Mouse (Mus musculus) activated CD4-positive, CD25-positive, alpha-beta regulatory T cell, adult 4 months (primary cell): ENCODE results near the gene Abcb11. TPM values are rescaled to one million over a fixed set of nuclear protein-coding genes. Genes with fewer than 3 reads are reported as not detected.

Experiments used
- ATAC-seq: one replicate; pipeline ENCODE4 v1.8.0; 2017
- polyA plus RNA-seq, 2 experiments: library from polyadenylated mRNA; unstranded; fragments of 100-300 nt; shearing (Covaris generic); gene quantifications; one replicate each; pipeline ENCODE4 v1.2.1; 2017

The Abcb11 gene
- polyA plus RNA-seq, 2 experiments from 2014 or later, result 1.7 TPM; not detected in 1

- ATAC-seq, result no peak
Observed at GRCm38 (mm10) chr2:69248221-69248755, 94.1 kb downstream of the Abcb11 start.

GRCm38 (mm10) chr2:69247081-69247480, 95.3 kb downstream of the Abcb11 start:
- no peak for ATAC-seq

GRCm38 (mm10) chr2:69244924-69245323, 97.5 kb downstream of the Abcb11 start:
- no peak for ATAC-seq

- ATAC-seq, result no peak
Observed at GRCm38 (mm10) chr2:69239315-69239714, 103.1 kb downstream of the Abcb11 start.

- ATAC-seq, result no peak
Observed at GRCm38 (mm10) chr2:69234976-69235678, 107.3 kb downstream of the Abcb11 start.

GRCm38 (mm10) chr2:69232101-69232500, 110.3 kb downstream of the Abcb11 start:
- no peak for ATAC-seq

- no peak for ATAC-seq
Observed at GRCm38 (mm10) chr2:69230137-69230536, 112.3 kb downstream of the Abcb11 start.

GRCm38 (mm10) chr2:69228635-69229034, 113.8 kb downstream of the Abcb11 start:
- no peak for ATAC-seq

GRCm38 (mm10) chr2:69226876-69227275, 115.5 kb downstream of the Abcb11 start:
- no peak for ATAC-seq

GRCm38 (mm10) chr2:69224724-69225123, 117.7 kb downstream of the Abcb11 start:
- no peak for ATAC-seq

- ATAC-seq, result no peak
Observed at GRCm38 (mm10) chr2:69222815-69223214, 119.6 kb downstream of the Abcb11 start.

GRCm38 (mm10) chr2:69221868-69222416, 120.5 kb downstream of the Abcb11 start:
- ATAC-seq, result no peak

- no peak for ATAC-seq
Observed at GRCm38 (mm10) chr2:69215242-69215641, 127.2 kb downstream of the Abcb11 start.

- ATAC-seq, result no peak
Observed at GRCm38 (mm10) chr2:69212652-69213051, 129.8 kb downstream of the Abcb11 start.

- no peak for ATAC-seq
Observed at GRCm38 (mm10) chr2:69210773-69211172, 131.6 kb downstream of the Abcb11 start, which contains the start of gene G6pc2. TSS of gene G6pc2 (plus strand) at chr2:69211073.

GRCm38 (mm10) chr2:69209684-69210083, 132.7 kb downstream of the Abcb11 start:
- no peak for ATAC-seq

GRCm38 (mm10) chr2:69206523-69206922, 135.9 kb downstream of the Abcb11 start:
- ATAC-seq, result no peak

GRCm38 (mm10) chr2:69205791-69206351, 136.5 kb downstream of the Abcb11 start, which contains the start of gene Spc25:
TSS of gene Spc25 (minus strand) at chr2:69206194.
- peak; percentile 100 for ATAC-seq

GRCm38 (mm10) chr2:69205185-69205584, 137.2 kb downstream of the Abcb11 start:
- no peak for ATAC-seq

- ATAC-seq, result no peak
Observed at GRCm38 (mm10) chr2:69193555-69193954, 148.9 kb downstream of the Abcb11 start.

GRCm38 (mm10) chr2:69191059-69191458, 151.4 kb downstream of the Abcb11 start:
- ATAC-seq, result no peak

- no peak for ATAC-seq
Observed at GRCm38 (mm10) chr2:69189222-69189621, 153.2 kb downstream of the Abcb11 start.

- no peak for ATAC-seq
Observed at GRCm38 (mm10) chr2:69188732-69189131, 153.7 kb downstream of the Abcb11 start.
